In the genomic region with DNA sequence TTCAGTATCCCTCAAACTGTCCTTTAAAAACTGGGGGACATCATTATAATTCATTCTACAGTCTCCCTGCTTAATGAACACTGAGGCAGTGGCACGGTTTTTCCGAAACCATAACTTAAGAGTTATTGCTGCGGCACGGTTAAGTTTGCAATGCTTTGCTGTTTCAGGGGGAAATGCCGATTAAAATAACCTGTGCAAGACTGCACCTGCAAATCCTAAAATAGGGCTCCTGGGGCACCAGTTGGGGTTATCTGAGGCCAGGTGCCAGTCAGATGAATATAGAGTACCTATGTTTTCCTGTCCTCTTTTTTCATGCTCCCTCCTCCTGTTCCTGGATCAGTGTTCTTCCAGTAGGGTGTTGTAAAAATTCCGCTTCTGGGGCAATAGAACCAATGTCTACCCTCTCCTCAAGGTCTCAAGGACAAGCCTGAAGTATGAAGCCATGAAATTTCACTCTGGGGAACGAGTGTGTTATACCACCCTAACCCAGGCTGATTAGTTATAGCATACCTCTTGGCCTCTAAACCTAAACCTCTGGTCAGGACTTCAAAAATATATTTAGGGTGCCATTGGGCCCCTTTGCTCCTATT, we compare ENCODE assay signal across 8 mouse cellular contexts. TPM values are rescaled to one million over a fixed set of nuclear protein-coding genes. Genes with fewer than 3 reads are reported as not detected.
DNase-seq lines count a peak whose midpoint lies in the region; ATAC-seq and TF ChIP-seq lines count a peak whose summit lies in the region.

No protein-coding gene starts in this region.

- no peak overlapping the region for H3K27ac ChIP-seq in liver, adult 2 months (replicated peaks; ENCODE audit: insufficient read depth, low read depth, low read length)
- H3K27ac ChIP-seq in embryonic facial prominence, embryonic 12.5 days, result no peak overlapping the region
- H3K27ac ChIP-seq in limb, embryonic 10.5 days, result peak overlapping the region; percentile 99
- H3K27ac ChIP-seq in small intestine, adult 2 months (ENCODE audit: insufficient read depth, low read depth, low read length), result 0 out of 2 replicates have a peak overlapping the region, but pooled peaks have one; percentile 8

- no peak overlapping the region; the same call in 1 of the 2 replicates for H3K9ac ChIP-seq in liver, adult 2 months (ENCODE audit: low read depth, low read length)
- H3K9ac ChIP-seq in embryonic facial prominence, embryonic 12.5 days, result peak overlapping the region; percentile 33; the same call in 1 of the 2 replicates

- no peak for ATAC-seq in embryonic facial prominence, embryonic 12.5 days (ENCODE audit: insufficient number of reproducible peaks, insufficient read depth, low FRiP score, low TSS enrichment)
- no peak for ATAC-seq in monocyte, adult 5-6 weeks (replicated peaks; ENCODE audit: insufficient number of reproducible peaks, low FRiP score, low TSS enrichment, poor library complexity, severe bottlenecking)

- no peak for TF ChIP-seq POLR2A in liver, adult 2 months (IDR thresholded peaks at IDR 0.05; ENCODE audit: extremely low read depth, insufficient read depth, low read length)
- no peak for TF ChIP-seq POLR2A in small intestine, adult 2 months (IDR thresholded peaks at IDR 0.05; ENCODE audit: low read depth, low read length)

- H3K9me3 ChIP-seq in embryonic facial prominence, embryonic 12.5 days, result no peaks in the 10 kb centered on the region
- H3K9me3 ChIP-seq in limb, embryonic 10.5 days (replicated peaks), result no peaks in the 10 kb centered on the region

- H3K79me2 ChIP-seq in liver, adult 2 months (ENCODE audit: control insufficient read depth, insufficient read depth, low read length), result no peaks in the 10 kb centered on the region

- H3K4me3 ChIP-seq in liver, adult 2 months (ENCODE audit: insufficient read depth, low read depth, low read length), result peak overlapping the region; percentile 8; the same call in 1 of the 2 replicates
- peak overlapping the region; percentile 88 for H3K4me3 ChIP-seq in embryonic facial prominence, embryonic 12.5 days
- peak overlapping the region; percentile 91 for H3K4me3 ChIP-seq in limb, embryonic 10.5 days
- peak overlapping the region; percentile 70; the same call in 1 of the 2 replicates for H3K4me3 ChIP-seq in small intestine, adult 2 months (ENCODE audit: low read depth, low read length)

- 55% methylated on average over 7 of the region's 7 CpGs for WGBS in liver, adult 2 months
- 68% methylated on average over 7 of the region's 7 CpGs for WGBS in embryonic facial prominence, embryonic 12.5 days
- WGBS in limb, embryonic 10.5 days, result 67% methylated on average over 7 of the region's 7 CpGs
- 16% methylated on average over 7 of the region's 7 CpGs for WGBS in small intestine, adult 2 months

- peaks cover 2% of the 10 kb centered on the region; the same call in 1 of the 2 replicates for H3K27me3 ChIP-seq in liver, adult 2 months (ENCODE audit: control insufficient read depth, insufficient read depth, low read length)
- no peaks in the 10 kb centered on the region for H3K27me3 ChIP-seq in embryonic facial prominence, embryonic 12.5 days
- H3K27me3 ChIP-seq in limb, embryonic 10.5 days (ENCODE audit: low read depth, poor library complexity, severe bottlenecking), result no peaks in the 10 kb centered on the region
- no peaks in the 10 kb centered on the region for H3K27me3 ChIP-seq in small intestine, adult 2 months (ENCODE audit: control insufficient read depth, insufficient read depth, low read length)

- no peak for TF ChIP-seq CTCF in liver, adult 2 months (IDR thresholded peaks at IDR 0.05; ENCODE audit: low read depth, low read length)
- TF ChIP-seq CTCF in small intestine, adult 2 months (IDR thresholded peaks at IDR 0.05; ENCODE audit: extremely low read depth, insufficient read length, insufficient replicate concordance, low read depth, low read length), result no peak

- peak overlapping the region; percentile 68 for H3K4me2 ChIP-seq in embryonic facial prominence, embryonic 12.5 days (replicated peaks)

- no peaks in the 10 kb centered on the region for H3K36me3 ChIP-seq in liver, adult 2 months (ENCODE audit: control insufficient read depth, insufficient read depth, low read length)
- no peaks in the 10 kb centered on the region for H3K36me3 ChIP-seq in embryonic facial prominence, embryonic 12.5 days
- peaks cover 15% of the 10 kb centered on the region for H3K36me3 ChIP-seq in limb, embryonic 10.5 days
- H3K36me3 ChIP-seq in small intestine, adult 2 months (ENCODE audit: control insufficient read depth, insufficient read depth, low read length), result no peaks in the 10 kb centered on the region

- no peak for DNase-seq in liver, adult 2 months (ENCODE audit: extremely low read depth, low read depth, low spot score)
- no peak for DNase-seq in liver
- DNase-seq in limb, embryonic 10.5 days (ENCODE audit: low spot score), result no peak
- no peak for DNase-seq in gastrocnemius, postnatal 25 days
- DNase-seq in frontal cortex, postnatal 25 days (ENCODE audit: low spot score in 2 of 2), result no peak

- H3K4me1 ChIP-seq in liver, adult 2 months (ENCODE audit: control insufficient read depth, insufficient read depth, low read length), result no peaks in the 10 kb centered on the region; the same call in 1 of the 2 replicates
- peaks cover 19% of the 10 kb centered on the region for H3K4me1 ChIP-seq in embryonic facial prominence, embryonic 12.5 days
- peaks cover 37% of the 10 kb centered on the region for H3K4me1 ChIP-seq in limb, embryonic 10.5 days
- H3K4me1 ChIP-seq in small intestine, adult 2 months (ENCODE audit: control insufficient read depth, insufficient read depth, insufficient read length, low read length), result peaks cover 4% of the 10 kb centered on the region; the same call in 1 of the 2 replicates

RNA-seq across cellular contexts. Expression of a gene that starts 0.9 kb away (rescaled TPM):
- 0.65 and 1.6 TPM in 2 replicates for total RNA-seq in liver, adult 2 months (2014; rRNA removed)
- 0.02 and 0.05 TPM in 2 replicates for polyA plus RNA-seq in liver, adult 2 months (2012; rRNA removed)
- 47.3 and 50.5 TPM in 2 replicates for polyA plus RNA-seq in embryonic facial prominence, embryonic 12.5 days (2016; fragmentation: Nextera tagmentation; extraction: Ambion mirVana)
- polyA plus RNA-seq in limb, embryonic 10.5 days (2016; fragmentation: Nextera tagmentation; extraction: Ambion mirVana), result 38.4 and 46.9 TPM in 2 replicates
- 1.0 and 1.7 TPM in 2 replicates for polyA plus RNA-seq in small intestine, adult 2 months (2012; rRNA removed)
- 1 to 10 TPM; 1.6 to 2.5 TPM for total RNA-seq in gastrocnemius, postnatal 25 days (2021)
- 2.9 to 12.3 TPM (median 3.7 TPM) in 3 replicates for total RNA-seq in monocyte, adult 5-6 weeks (2017)

Comparison
In these comparisons a context has a peak if more than half of its experiments do, and no peak if none do; other contexts are left out.
1. H3K27ac ChIP-seq: peak in limb, embryonic 10.5 days (single experiment) and small intestine, adult 2 months (single experiment); none in liver, adult 2 months (single experiment) and embryonic facial prominence, embryonic 12.5 days (single experiment).
2. H3K4me3 ChIP-seq: peak in every context shown above with its lines; median percentile 91 in limb, embryonic 10.5 days; 88 in embryonic facial prominence, embryonic 12.5 days; 70 in small intestine, adult 2 months; 8 in liver, adult 2 months.
3. RNA of a gene that starts 0.9 kb away (polyA plus RNA-seq): 47.3 to 50.5 TPM in embryonic facial prominence, embryonic 12.5 days and 38.4 to 46.9 TPM in limb, embryonic 10.5 days; 1.0 to 1.7 TPM in small intestine, adult 2 months and 0.02 to 0.05 TPM in liver, adult 2 months; every median in the first group is over 10 times any median in the second.